Mouse (Mus musculus): ENCODE measurements around the gene Clcn6. TPM values are rescaled to one million over a fixed set of nuclear protein-coding genes. Genes with fewer than 3 reads are reported as not detected.

Clcn6 gene
- total RNA-seq, 2 experiments from 2014 or later, result 77.0 to 77.6 TPM

DNA sequence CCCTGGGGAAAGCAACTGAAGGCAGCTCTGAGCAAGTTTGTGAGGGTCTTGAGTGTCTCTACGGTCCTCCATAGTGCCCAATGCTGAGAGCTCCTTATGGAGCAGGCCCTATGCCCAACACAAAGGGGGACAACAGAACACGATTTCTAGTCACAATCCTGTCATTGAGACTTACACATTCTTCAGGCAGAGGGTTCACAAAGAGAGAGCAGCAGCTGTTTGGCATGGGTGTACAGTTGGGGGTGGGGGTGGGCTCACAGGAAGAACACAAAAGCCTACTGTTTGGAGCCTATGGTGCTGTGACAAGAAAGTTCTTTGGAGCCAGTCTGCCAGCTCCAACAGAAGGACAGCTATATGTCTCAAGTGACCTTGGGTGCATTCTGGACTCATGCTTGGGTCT, 20.2 kb downstream of the Clcn6 start:
- no peak for DNase-seq (ENCODE audit: low spot score in 2 of 2)
- Histone ChIP-seq H3K27ac (peak overlapping the region; percentile 65), H3K4me3 (no peak overlapping the region)
- no peak for TF ChIP-seq CTCF (conservative IDR thresholded peaks at IDR 0.05)

DNA sequence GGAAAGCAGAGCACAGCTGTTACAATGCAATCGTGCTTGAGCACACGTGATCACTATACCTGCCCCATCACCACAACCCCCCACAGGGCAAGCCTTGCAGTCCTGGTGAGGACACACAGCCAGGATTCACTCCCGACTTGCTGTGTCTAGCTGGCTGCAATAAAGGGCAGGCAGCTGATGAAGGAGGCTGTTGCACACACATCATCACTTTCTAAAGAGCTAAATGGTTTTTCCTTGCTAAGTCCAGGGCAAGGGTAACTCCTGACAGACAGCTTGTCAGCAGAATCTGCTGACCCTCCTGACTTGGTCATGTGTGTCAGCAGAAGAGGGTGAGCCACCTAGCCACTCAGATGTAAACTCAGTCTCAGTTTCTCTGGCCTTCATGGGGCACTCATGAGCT, 21.6 kb downstream of the Clcn6 start:
- TF ChIP-seq CTCF (conservative IDR thresholded peaks at IDR 0.05), result no peak
- Histone ChIP-seq H3K27ac (no peak overlapping the region), H3K4me3 (no peak overlapping the region)
- DNase-seq (ENCODE audit: low spot score in 2 of 2), result no peak

DNA sequence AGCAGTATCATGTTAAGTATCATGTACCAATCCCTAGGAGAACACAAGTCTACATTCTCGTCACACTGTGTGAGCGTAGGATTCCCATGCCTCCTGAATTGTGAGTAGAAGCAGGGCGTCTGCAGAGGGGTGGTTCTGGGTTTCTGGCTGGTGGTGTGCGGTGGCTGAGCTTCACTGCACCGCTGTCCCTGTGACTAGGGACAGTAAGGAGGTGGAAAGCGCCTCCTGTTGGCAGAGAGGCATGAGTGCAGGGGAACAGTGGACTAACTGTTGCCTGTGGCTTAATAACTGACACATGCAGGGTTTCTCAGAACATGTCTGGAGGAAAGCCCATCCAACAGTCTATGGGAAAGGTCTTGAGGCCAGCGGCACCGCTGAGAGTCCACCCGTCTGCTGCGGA, 23.2 kb downstream of the Clcn6 start:
- peak; percentile 72 for TF ChIP-seq CTCF (conservative IDR thresholded peaks at IDR 0.05)
- Histone ChIP-seq H3K27ac (no peak overlapping the region), H3K4me3 (no peak overlapping the region)
- no peak for DNase-seq (ENCODE audit: low spot score in 2 of 2)

DNA sequence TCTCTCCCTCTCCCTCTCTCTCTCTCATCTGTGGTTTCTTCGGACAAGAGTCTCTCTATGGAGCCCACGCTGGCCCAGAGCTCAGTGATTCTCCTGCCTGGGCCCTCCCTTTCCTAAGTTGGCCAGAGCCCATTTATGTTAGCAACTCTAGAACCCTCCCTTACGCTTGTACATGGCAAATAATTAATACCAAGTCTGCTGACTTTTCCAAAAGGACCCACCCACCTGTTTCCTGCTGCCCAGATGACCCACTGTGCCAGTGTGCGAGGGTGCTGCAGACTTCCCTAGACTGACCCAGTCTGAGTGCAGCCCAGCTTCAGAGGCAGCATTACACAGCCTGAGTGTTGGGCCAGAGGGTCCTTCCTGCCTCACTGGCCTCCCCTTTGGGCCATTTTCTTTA, 26.4 kb downstream of the Clcn6 start:
- DNase-seq (ENCODE audit: low spot score in 2 of 2), result no peak
- H3K4me3 ChIP-seq, result no peak overlapping the region
- no peak for TF ChIP-seq CTCF (conservative IDR thresholded peaks at IDR 0.05)
- H3K27ac ChIP-seq, result no peak overlapping the region

DNA sequence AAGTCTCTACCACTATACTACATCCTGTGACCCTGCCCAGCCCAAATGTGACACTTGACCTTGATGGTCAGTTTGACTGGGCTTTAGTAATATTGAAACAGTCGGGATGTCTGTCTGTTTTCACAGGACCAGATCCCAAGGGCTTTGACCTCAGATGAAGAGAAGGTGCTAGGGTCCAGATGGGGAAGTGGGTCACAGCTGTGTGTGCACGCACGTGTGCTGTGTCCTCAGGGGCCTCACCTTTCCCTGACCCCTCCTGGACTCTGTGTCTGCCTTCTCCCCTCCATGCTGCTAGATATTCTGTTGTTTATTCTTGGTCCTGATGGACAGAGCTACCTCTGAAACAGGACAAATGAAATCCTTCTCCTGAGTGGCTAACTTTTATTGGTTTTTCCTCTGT, 27.3 kb downstream of the Clcn6 start:
- no peak for TF ChIP-seq CTCF (conservative IDR thresholded peaks at IDR 0.05)
- no peak for DNase-seq (ENCODE audit: low spot score in 2 of 2)
- H3K4me3 ChIP-seq, result no peak overlapping the region
- H3K27ac ChIP-seq, result no peak overlapping the region

DNA sequence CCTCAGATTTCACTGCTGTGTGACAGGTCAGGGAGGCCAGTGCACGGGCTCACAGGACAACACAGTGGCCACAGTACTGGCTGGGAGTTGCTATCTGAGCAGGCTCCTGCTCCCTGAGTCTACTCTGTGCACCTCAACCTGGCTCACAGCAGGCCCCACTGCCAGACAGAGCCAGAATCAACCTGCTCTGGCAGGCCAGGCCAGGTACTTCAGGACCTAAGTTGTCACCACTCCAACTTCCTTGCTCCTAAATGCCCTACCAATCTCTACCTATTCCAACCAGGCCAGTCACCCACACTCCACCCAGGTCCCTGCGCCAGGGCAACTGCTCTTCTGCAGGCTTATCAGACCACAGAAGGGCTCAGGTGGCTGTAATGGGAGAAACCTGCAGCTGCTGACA, 29.0 kb downstream of the Clcn6 start:
- DNase-seq (ENCODE audit: low spot score in 2 of 2), result no peak
- TF ChIP-seq CTCF (conservative IDR thresholded peaks at IDR 0.05), result no peak

DNA sequence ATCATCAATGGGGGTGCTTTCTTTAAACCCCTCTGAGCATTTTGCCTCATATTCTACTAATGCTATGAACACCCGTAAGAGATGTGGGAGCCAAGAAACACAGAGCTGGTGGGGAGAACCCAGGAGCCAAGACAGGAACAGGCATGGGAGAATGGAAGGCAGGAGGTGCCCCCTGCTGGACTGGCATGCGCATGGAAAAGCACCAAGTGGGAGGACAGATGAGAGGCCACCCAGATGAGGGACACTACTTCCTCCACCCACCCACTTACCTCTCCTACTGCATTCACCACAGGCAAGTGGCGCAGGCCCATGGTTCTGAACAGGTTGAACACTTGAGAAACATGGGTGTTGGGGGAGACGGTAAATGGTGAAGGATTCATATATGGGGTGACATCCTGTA, 30.2 kb downstream of the Clcn6 start:
- no peak overlapping the region for H3K27ac ChIP-seq
- peak; percentile 63 to 75 for DNase-seq (ENCODE audit: low spot score in 2 of 2)
- TF ChIP-seq CTCF (conservative IDR thresholded peaks at IDR 0.05), result peak; percentile 86
- H3K4me3 ChIP-seq, result no peak overlapping the region

More for the DNA sequence above, 29.0 kb downstream of the Clcn6 start:
- no peak overlapping the region for H3K4me3 ChIP-seq
- H3K27ac ChIP-seq, result no peak overlapping the region

DNA sequence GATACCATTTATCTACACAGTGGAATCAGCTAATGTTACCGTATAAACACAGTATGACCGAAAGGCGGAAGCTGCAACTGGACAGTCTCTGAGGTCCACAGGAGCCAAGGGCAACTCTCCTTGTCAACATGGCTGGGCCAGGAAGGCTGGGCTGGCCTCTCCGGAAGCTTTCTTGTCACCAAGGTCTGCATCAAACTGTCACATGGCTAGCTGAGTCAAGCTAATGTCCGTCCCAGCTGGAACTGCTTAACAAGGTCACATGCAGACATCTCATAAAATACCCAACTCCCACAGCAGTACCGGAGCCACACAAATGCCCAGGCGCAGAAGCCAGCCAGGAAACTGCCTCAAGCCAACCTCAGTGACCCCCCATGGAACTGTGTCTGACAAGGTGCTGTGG, 34.3 kb downstream of the Clcn6 start:
- H3K4me3 ChIP-seq, result no peak overlapping the region
- H3K27ac ChIP-seq, result no peak overlapping the region
- no peak for DNase-seq (ENCODE audit: low spot score in 2 of 2)
- no peak for TF ChIP-seq CTCF (conservative IDR thresholded peaks at IDR 0.05)

DNA sequence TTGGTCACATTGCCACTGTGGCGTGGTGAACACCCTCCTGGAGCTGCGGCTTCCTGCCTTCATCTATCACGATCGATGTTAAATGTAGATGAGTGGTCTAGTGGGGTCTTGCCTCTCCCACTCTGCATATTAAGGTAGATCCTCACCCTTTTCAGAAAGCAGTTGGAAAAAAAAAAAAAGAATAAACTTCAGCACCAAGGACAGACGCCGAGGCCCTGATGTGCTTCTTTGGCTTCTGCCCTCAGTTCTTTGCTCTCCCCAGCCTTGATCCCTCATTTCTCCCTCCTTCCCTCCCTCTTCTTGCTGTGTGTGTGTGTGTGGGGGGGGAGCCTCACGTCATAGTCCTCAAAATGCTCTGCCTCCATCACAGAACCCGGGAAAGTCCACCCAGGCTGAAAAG, 36.8 kb downstream of the Clcn6 start:
- Histone ChIP-seq H3K27ac (no peak overlapping the region), H3K4me3 (no peak overlapping the region)
- 0 out of 2 replicates have a peak, but pooled peaks have one; percentile 0 for TF ChIP-seq CTCF (conservative IDR thresholded peaks at IDR 0.05)
- DNase-seq (ENCODE audit: low spot score in 2 of 2), result no peak

DNA sequence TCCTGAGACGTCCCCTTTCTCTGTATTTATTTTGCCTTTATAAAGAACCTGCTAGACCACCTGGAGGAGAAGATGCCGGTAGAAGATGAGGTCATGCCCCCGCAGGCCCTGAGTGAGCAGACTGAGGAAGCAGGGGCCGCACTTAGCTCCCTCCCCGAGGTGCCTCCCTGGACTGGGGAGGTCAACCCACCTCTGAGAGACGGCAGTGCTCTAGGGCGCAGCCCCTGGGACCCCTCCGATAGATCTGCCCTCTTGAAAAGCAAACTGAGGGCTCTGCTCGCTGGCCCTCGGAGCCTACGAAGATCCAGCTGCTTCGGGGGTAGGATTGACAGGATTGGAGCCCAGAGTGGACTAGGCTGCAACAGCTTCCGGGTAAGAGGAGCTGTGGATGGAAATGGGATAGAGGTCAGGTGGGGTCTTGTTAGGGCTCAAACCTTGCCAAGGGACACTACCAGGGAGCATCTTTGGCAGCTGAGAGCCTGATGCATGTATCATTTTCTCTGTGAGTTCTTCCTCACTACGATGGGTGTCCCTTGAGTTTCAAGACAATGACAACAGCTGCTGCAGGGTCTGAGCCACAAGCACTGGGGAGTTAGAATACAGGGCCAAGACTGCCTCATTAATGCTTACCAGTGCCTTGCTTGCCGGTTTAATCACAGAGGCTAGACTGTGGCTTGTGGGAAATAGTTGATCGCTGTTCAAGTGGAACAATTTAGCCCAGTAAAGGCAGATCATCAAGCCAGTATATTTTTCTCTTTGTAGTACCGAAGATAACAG, 37.4 kb downstream of the Clcn6 start:
- DNase-seq (ENCODE audit: low spot score in 2 of 2), result no peak
- no peak for TF ChIP-seq CTCF (conservative IDR thresholded peaks at IDR 0.05)
- Histone ChIP-seq H3K27ac (no peak overlapping the region), H3K4me3 (no peak overlapping the region)

DNA sequence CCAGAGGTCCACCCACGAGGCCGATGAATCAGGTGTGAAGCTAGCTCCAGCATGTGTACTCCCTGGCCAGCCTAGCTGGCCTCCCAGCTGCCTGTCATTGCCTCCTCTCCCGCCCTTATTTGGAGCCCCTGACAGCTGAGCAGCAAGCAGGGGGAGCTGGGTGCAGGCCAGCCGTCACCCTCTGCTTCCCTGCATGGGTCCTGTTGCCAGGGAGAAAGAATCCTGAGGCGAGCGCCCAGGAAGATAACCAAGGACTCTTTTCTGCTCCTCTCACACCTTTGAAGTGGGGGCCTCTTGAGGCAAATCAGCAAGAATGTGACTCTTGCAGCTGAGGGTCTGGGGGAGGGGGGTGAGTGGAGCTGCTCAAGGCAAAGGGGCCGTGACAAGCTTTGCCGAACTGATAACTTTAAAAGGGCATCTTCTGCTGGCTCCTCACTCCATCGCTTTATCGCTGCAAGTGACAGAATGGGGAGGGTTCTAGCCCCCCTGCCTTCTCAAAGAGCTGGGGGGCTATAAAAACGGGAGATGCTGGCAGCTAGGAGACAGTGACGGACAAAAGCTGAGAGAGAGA, 38.3 kb downstream of the Clcn6 start, which contains the start of gene Nppa:
Gene Nppa, plus strand, starts transcription at position 521 of the 571 bp plus-strand sequence.
- no peak for DNase-seq (ENCODE audit: low spot score in 2 of 2)
- TF ChIP-seq CTCF (conservative IDR thresholded peaks at IDR 0.05), result no peak
- H3K27ac ChIP-seq, result no peak within 1 kb of the TSS

DNA sequence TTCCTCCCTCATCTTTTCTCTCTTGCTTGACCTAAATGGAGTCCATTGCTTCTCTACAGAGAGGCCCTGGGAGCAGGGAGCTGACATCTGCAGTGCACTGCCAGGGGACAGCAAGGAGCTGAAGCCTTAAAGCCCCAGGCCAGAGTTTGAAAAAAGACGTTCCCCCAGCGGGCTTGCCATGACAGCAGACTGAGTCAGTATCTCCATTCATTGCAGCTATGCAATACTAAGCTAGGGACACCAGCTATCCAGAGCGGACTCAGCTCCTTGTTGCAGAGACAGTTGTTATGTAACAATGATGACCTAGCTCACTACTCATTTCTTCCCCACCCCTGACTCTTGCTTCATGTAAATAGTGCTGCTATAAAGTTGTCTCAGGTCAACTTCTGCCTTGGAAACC, 43.3 kb downstream of the Clcn6 start:
- Histone ChIP-seq H3K4me3 (no peak overlapping the region), H3K27ac (no peak overlapping the region)
- DNase-seq (ENCODE audit: low spot score in 2 of 2), result no peak
- TF ChIP-seq CTCF (conservative IDR thresholded peaks at IDR 0.05), result no peak

More for the DNA sequence above, 38.3 kb downstream of the Clcn6 start, which contains the start of gene Nppa:
- no peak within 1 kb of the TSS for H3K4me3 ChIP-seq

DNA sequence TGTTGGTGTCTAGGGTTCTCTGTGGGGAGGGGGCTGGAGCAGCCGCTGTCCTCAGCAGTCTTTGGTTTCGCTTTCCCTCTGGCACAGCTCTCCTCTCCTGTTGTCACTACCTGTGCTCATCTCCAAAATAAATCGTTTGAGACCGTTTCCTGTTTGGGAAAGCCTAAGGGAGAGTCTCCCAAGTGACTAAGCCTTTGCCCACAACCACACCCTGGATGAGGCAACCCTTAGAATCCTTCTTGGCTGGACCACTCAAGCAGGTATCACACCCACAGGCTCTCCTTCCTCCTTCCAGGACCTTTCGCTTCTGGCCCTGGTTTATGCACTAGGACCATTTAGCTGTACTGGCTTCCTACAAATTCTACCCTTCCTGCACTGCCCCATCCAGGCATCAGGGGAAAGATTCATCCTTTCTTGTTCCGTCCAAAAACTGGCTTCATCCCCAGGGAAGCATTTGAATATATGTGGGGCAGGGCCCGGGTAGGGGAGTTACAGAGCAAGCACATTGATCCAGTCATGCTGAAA, 45.0 kb downstream of the Clcn6 start:
- no peak for TF ChIP-seq CTCF (conservative IDR thresholded peaks at IDR 0.05)
- DNase-seq (ENCODE audit: low spot score in 2 of 2), result no peak
- Histone ChIP-seq H3K4me3 (no peak overlapping the region), H3K27ac (no peak overlapping the region)
